Mouse (Mus musculus): ENCODE results near the gene D330045A20Rik.
"Not testable (repeated sequence)": the region's sequence is repeated elsewhere in the genome, so short reads cannot be mapped to it uniquely, and the experiment has no call there.

D330045A20Rik gene

DNA sequence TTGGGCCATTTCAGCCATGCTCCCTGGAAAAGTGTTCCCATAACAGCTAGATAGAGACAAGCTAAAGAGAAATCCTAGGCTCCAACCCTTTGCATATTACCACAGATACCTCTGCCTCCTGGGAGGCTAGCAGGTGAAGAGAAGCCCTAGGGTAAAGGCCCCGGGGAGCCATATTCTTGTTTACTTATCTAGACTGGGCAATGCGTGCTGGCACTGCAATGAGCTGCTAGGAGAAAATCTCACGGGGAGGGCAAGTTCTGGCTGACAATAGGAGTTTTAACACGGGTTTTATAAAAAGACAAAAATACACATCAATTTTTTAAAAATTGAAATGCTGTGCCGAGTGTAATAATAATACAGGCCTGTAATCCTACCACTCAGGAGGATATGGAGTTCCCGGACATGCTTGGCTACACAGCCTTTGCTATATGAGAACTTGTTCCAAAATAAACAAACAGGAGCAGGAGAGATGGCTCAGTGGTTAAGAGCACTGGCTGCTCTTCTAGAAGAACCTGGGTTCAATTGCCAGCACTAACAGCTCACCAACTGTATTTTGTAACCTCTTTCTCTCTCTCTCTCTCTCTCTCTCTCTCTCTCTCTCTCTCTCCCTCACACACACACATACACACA lies 98.6 kb downstream of the D330045A20Rik start:
- no peak for DNase-seq (ENCODE audit: low spot score)

DNA sequence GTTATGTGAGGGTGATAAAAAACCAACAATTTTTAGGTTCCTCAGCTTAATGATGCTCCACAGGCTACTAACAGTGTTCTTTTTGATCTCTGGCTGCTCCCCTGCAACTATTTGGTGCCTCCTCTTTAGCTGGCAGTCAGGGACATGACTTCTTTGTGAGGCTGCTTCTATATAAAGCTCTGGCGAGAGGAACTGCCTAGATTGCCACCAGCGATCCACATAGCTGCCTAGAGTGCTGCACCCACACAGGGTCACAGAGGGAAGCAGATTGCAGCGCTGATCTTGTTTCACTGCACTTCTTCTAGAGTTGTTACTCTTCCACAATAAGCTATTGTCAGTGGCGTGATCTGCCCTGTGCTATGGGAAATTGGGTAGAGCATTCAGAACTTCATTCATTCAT lies 103.4 kb downstream of the D330045A20Rik start:
- DNase-seq (ENCODE audit: low spot score) = no peak

DNA sequence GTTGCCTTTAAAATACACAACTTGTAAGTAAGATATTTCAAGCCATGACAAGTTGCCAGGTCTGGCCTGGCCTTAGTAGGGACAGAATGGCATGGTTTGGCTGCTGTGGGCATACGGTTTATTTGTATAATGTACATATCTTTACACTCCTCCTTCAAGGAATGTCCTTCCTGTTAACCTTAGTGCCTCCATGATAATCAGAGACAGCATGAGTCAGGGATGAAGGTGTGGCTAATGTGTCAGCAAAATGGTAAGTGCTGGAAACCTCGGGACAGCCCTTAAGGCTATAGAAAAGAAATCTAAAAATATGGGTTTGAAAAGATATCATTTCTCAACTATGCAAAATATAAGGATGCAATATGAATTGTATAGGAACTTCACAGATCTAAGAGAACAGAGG lies 106.5 kb downstream of the D330045A20Rik start:
- DNase-seq (ENCODE audit: low spot score) = not testable (repeated sequence)

DNA sequence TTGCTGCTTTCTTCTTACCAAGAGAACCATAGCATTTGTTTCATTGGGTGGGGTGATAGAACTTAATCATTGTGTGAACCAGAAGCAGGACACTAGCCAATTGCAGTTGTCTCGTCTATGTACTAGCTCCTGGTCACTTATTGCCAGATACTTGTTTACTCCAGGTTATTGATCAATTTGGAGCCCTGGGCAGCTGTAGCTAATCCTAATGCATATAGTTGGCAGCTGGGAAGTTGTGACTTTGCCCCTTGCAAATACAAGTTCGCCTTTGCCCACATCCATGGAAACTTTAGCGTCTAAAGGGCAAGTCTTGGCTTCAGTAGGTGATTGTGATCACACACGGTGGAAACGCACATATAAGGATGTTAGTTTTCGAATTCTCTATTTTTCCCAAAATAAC lies 116.2 kb downstream of the D330045A20Rik start:
- DNase-seq (ENCODE audit: low spot score) = no peak

All from left cerebral cortex, adult 11 months (tissue).